Comparison of ENCODE assay signal across 10 mouse cellular contexts in the genomic region with DNA sequence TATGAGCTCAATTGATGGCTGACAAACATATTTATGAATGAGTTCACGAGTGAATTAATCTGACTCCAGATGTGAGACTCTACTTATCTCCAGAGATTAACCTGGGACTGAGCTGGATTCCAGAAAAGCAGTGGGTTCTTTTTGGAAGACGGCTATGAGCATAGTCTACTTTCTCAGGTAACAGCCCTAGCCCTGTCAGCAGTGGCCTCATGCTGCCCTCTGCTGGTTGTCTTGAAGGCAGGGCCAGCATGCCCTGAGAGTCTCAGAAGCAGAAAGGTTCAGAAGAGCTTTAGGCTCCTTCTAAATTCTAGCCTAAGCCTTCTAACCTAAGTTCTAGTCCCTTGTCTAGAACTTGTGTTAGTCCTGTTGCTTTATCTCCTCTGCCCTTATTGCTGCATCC. TPM values are rescaled to one million over a fixed set of nuclear protein-coding genes. Genes with fewer than 3 reads are reported as not detected.
A peak's percentile ranks its signal among the peaks of the same experiment; 100 is the strongest.
DNase-seq lines count a peak whose midpoint lies in the region; ATAC-seq lines count a peak whose summit lies in the region.
"Had no signal": no experiment of that assay in that cellular context is flagged by ENCODE, and none has a peak within 500 bp of the region (broad histone marks: within the 10 kb centered on the region; RNA-seq: fewer than 3 reads in every experiment).

No protein-coding gene starts in this region.

- no peak overlapping the region for H3K4me2 ChIP-seq in forebrain, embryonic 13.5 days
- H3K4me2 ChIP-seq in forebrain, embryonic 16.5 days (ENCODE audit: low read length) = no peak overlapping the region
- H3K4me2 ChIP-seq in neural tube, embryonic 11.5 days (ENCODE audit: low read depth) = no peak overlapping the region

- ATAC-seq in forebrain, embryonic 13.5 days = peak; percentile 38; the same call in 1 of the 2 replicates
- no peak for ATAC-seq in forebrain, embryonic 16.5 days
- no peak for ATAC-seq in neural tube, embryonic 11.5 days (ENCODE audit: insufficient read depth, low FRiP score, low TSS enrichment)

- intact Hi-C loops in left cerebral cortex, postnatal 14 days (cut with DNase I) = no loop called here

- peak; percentile 31 for DNase-seq in urinary bladder, adult 2 months (ENCODE audit: low spot score)
- DNase-seq in urinary bladder, postnatal 4 days (ENCODE audit: low spot score in 2 of 2) = no peak
- DNase-seq in heart, embryonic 10.5 days (ENCODE audit: low spot score) = peak; percentile 78
- DNase-seq in left cerebral cortex, postnatal 14 days (ENCODE audit: low spot score in 2 of 2) = peak; percentile 5 to 8
- DNase-seq in neural tube, embryonic 11.5 days (ENCODE audit: low spot score) = peak; percentile 17
- DNase-seq in B cell, adult 2 months = no peak

- H3K36me3 ChIP-seq in forebrain, embryonic 13.5 days (ENCODE audit: poor library complexity, severe bottlenecking) = no peaks in the 10 kb centered on the region
- H3K36me3 ChIP-seq in forebrain, embryonic 16.5 days (ENCODE audit: control insufficient read depth, insufficient read depth) = no peaks in the 10 kb centered on the region
- H3K36me3 ChIP-seq in heart, embryonic 10.5 days = no peaks in the 10 kb centered on the region
- H3K36me3 ChIP-seq in neural tube, embryonic 11.5 days (ENCODE audit: control insufficient read depth, insufficient read depth, low read length) = no peaks in the 10 kb centered on the region

- no peak overlapping the region for H3K4me3 ChIP-seq in forebrain, embryonic 13.5 days
- H3K4me3 ChIP-seq in forebrain, embryonic 16.5 days (replicated peaks; ENCODE audit: low read length) = no peak overlapping the region
- no peak overlapping the region for H3K4me3 ChIP-seq in heart, embryonic 10.5 days
- H3K4me3 ChIP-seq in neural tube, embryonic 11.5 days (ENCODE audit: low read depth, low read length) = no peak overlapping the region

- no peak overlapping the region for H3K9ac ChIP-seq in forebrain, embryonic 13.5 days
- H3K9ac ChIP-seq in forebrain, embryonic 16.5 days (replicated peaks; ENCODE audit: low read depth, low read length) = no peak overlapping the region
- no peak overlapping the region for H3K9ac ChIP-seq in neural tube, embryonic 11.5 days (ENCODE audit: low read length)

- no peaks in the 10 kb centered on the region for H3K27me3 ChIP-seq in forebrain, embryonic 13.5 days
- no peaks in the 10 kb centered on the region for H3K27me3 ChIP-seq in forebrain, embryonic 16.5 days (replicated peaks; ENCODE audit: control insufficient read depth, insufficient read depth, low read length)
- H3K27me3 ChIP-seq in heart, embryonic 10.5 days (ENCODE audit: insufficient read depth, poor library complexity, severe bottlenecking) = no peaks in the 10 kb centered on the region
- no peaks in the 10 kb centered on the region for H3K27me3 ChIP-seq in neural tube, embryonic 11.5 days (ENCODE audit: control insufficient read depth, insufficient read depth, low read length)

- H3K4me1 ChIP-seq in forebrain, embryonic 13.5 days = no peaks in the 10 kb centered on the region
- no peaks in the 10 kb centered on the region for H3K4me1 ChIP-seq in forebrain, embryonic 16.5 days (replicated peaks; ENCODE audit: control insufficient read depth, insufficient read depth, low read length)
- peaks cover 12% of the 10 kb centered on the region; the same call in 1 of the 2 replicates for H3K4me1 ChIP-seq in heart, embryonic 10.5 days
- no peaks in the 10 kb centered on the region for H3K4me1 ChIP-seq in neural tube, embryonic 11.5 days (ENCODE audit: control insufficient read depth, insufficient read depth, low read length)

- no peaks in the 10 kb centered on the region for H3K9me3 ChIP-seq in forebrain, embryonic 13.5 days (replicated peaks)
- H3K9me3 ChIP-seq in forebrain, embryonic 16.5 days (ENCODE audit: control insufficient read depth, low read length) = no peaks in the 10 kb centered on the region
- no peaks in the 10 kb centered on the region for H3K9me3 ChIP-seq in heart, embryonic 10.5 days
- no peaks in the 10 kb centered on the region for H3K9me3 ChIP-seq in neural tube, embryonic 11.5 days (ENCODE audit: control insufficient read depth, low read length)

- WGBS in forebrain, embryonic 13.5 days = 20% methylated on average over 2 of the region's 2 CpGs
- 26% methylated on average over 2 of the region's 2 CpGs for WGBS in forebrain, embryonic 16.5 days
- WGBS in heart, embryonic 10.5 days = 20% methylated on average over 2 of the region's 2 CpGs
- WGBS in neural tube, embryonic 11.5 days = 16% methylated on average over 2 of the region's 2 CpGs

- H3K27ac ChIP-seq in forebrain, embryonic 13.5 days = no peak overlapping the region
- no peak overlapping the region for H3K27ac ChIP-seq in forebrain, embryonic 16.5 days (ENCODE audit: low read length)
- no peak overlapping the region for H3K27ac ChIP-seq in heart, embryonic 10.5 days
- no peak overlapping the region for H3K27ac ChIP-seq in neural tube, embryonic 11.5 days (ENCODE audit: low read depth, low read length)

RNA-seq across cellular contexts. Expression of gene Mbl1, which starts 11.4 kb away (rescaled TPM):
- not detected in 2 replicates for polyA plus RNA-seq in forebrain, embryonic 13.5 days (2015; fragmentation: Nextera tagmentation; extraction: Ambion mirVana)
- not detected in 2 replicates for polyA plus RNA-seq in forebrain, embryonic 16.5 days (2015; fragmentation: Nextera tagmentation; extraction: Ambion mirVana)
- not detected in 2 replicates for polyA plus RNA-seq in urinary bladder, adult 2 months (2012; rRNA removed)
- polyA plus RNA-seq in heart, embryonic 10.5 days (2016; fragmentation: Nextera tagmentation; extraction: Ambion mirVana) = 0.59 TPM in 1 of 2 replicates, not detected in the other
- total RNA-seq in left cerebral cortex, postnatal 14 days (2021) = not detected
- polyA plus RNA-seq in neural tube, embryonic 11.5 days (2014; fragmentation: Nextera tagmentation; extraction: Ambion mirVana) = not detected in 2 replicates
- polyA plus RNA-seq: large intestine, adult 2 months; spleen, adult 2 months had no signal

RNA-seq across cellular contexts. Expression of gene Sftpd, which starts 22.3 kb away (rescaled TPM):
- polyA plus RNA-seq in forebrain, embryonic 13.5 days (2015; fragmentation: Nextera tagmentation; extraction: Ambion mirVana) = not detected in 2 replicates
- not detected in 2 replicates for polyA plus RNA-seq in forebrain, embryonic 16.5 days (2015; fragmentation: Nextera tagmentation; extraction: Ambion mirVana)
- polyA plus RNA-seq in urinary bladder, adult 2 months (2012; rRNA removed) = not detected in 2 replicates
- not detected in 2 replicates for polyA plus RNA-seq in heart, embryonic 10.5 days (2016; fragmentation: Nextera tagmentation; extraction: Ambion mirVana)
- not detected for total RNA-seq in left cerebral cortex, postnatal 14 days (2021)
- polyA plus RNA-seq in neural tube, embryonic 11.5 days (2014; fragmentation: Nextera tagmentation; extraction: Ambion mirVana) = not detected in 2 replicates
- polyA plus RNA-seq: large intestine, adult 2 months; spleen, adult 2 months had no signal

RNA-seq across cellular contexts. Expression of gene Sftpa1, which starts 31.1 kb away (rescaled TPM):
- not detected in 2 replicates for polyA plus RNA-seq in forebrain, embryonic 13.5 days (2015; fragmentation: Nextera tagmentation; extraction: Ambion mirVana)
- not detected in 2 replicates for polyA plus RNA-seq in forebrain, embryonic 16.5 days (2015; fragmentation: Nextera tagmentation; extraction: Ambion mirVana)
- not detected in 2 replicates for polyA plus RNA-seq in urinary bladder, adult 2 months (2012; rRNA removed)
- 0.67 and 0.70 TPM in 2 replicates for polyA plus RNA-seq in heart, embryonic 10.5 days (2016; fragmentation: Nextera tagmentation; extraction: Ambion mirVana)
- total RNA-seq in left cerebral cortex, postnatal 14 days (2021) = not detected
- polyA plus RNA-seq in neural tube, embryonic 11.5 days (2014; fragmentation: Nextera tagmentation; extraction: Ambion mirVana) = not detected in 2 replicates
- polyA plus RNA-seq: large intestine, adult 2 months; spleen, adult 2 months had no signal

RNA-seq across cellular contexts. Expression of gene Mat1a, which starts 57.8 kb away (rescaled TPM):
- not detected in 2 replicates for polyA plus RNA-seq in forebrain, embryonic 13.5 days (2015; fragmentation: Nextera tagmentation; extraction: Ambion mirVana)
- polyA plus RNA-seq in forebrain, embryonic 16.5 days (2015; fragmentation: Nextera tagmentation; extraction: Ambion mirVana) = not detected in 2 replicates
- not detected in 2 replicates for polyA plus RNA-seq in urinary bladder, adult 2 months (2012; rRNA removed)
- polyA plus RNA-seq in heart, embryonic 10.5 days (2016; fragmentation: Nextera tagmentation; extraction: Ambion mirVana) = 0.34 and 1.2 TPM in 2 replicates
- not detected for total RNA-seq in left cerebral cortex, postnatal 14 days (2021)
- not detected in 2 replicates for polyA plus RNA-seq in neural tube, embryonic 11.5 days (2014; fragmentation: Nextera tagmentation; extraction: Ambion mirVana)
- polyA plus RNA-seq: large intestine, adult 2 months had no signal

Comparison
In these comparisons a context has a peak if more than half of its experiments do, and no peak if none do; other contexts are left out.
1. DNase-seq: peak in urinary bladder, adult 2 months (single experiment), heart, embryonic 10.5 days (single experiment), left cerebral cortex, postnatal 14 days (2 of 2) and neural tube, embryonic 11.5 days (single experiment); none in urinary bladder, postnatal 4 days (0 of 2) and B cell, adult 2 months (0 of 2).